Mouse (Mus musculus) E14TG2a.4 (cell line): ENCODE data around the gene Kiss1r.

ENCODE experiments used
- CTCF ChIP-seq: conservative IDR thresholded peaks from 2 replicates; pipeline ENCODE4 v1.5.1; 2014; ENCODE audit warnings: low read length
- NANOG ChIP-seq: IDR thresholded peaks from 2 replicates; pipeline ENCODE4 v1.6.1; 2014; ENCODE audit warnings: borderline replicate concordance, low read length, mixed read lengths
- POU5F1 ChIP-seq: IDR thresholded peaks from 2 replicates; pipeline ENCODE4 v1.6.1; 2014; ENCODE audit warnings: low read length, borderline replicate concordance

DNA sequence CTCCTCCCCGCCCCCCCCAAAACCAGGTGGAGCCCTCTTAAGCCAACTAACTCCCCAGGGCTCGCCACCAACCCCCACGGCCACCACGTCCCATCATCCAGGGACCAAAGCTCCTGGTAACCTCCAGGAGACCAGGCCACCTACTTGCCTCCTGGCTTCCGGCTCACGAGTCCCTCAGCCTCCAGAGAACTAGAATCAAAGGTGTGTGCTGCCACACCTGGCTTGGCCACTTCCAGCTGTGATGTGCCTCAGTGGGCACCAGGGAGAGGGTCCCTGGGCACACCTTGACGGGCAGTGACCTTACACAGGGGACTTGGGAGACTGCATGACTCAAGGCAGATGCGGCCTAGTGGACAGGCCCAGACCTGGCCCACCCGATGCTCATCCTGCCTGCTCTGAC is 38.9 kb downstream of the Kiss1r start:
- TF ChIP-seq CTCF (no peak), NANOG (no peak), POU5F1 (no peak)
